Mouse (Mus musculus): ENCODE measurements around the gene Trappc3. TPM values are rescaled to one million over a fixed set of nuclear protein-coding genes. Genes with fewer than 3 reads are reported as not detected.

Trappc3 gene
- total and polyA plus RNA-seq, 3 experiments, result 71.0 to 72.0 TPM; not detected in 1

GRCm38 (mm10) chr4:126303877-126304276 lies 41.8 kb downstream of the Trappc3 start:
- H3K36me3 ChIP-seq (ENCODE audit: control insufficient read depth in 1 of 2, insufficient read depth in 2 of 2, low read length in 2 of 2), result no peaks in the 10 kb centered on the region
- no peaks in the 10 kb centered on the region for H3K27me3 ChIP-seq (ENCODE audit: control insufficient read depth in 1 of 2, insufficient read depth in 2 of 2, low read length in 2 of 2)
- no peak for TF ChIP-seq ZKSCAN1 (IDR thresholded peaks at IDR 0.05; ENCODE audit: low read depth, low read length)
- TF ChIP-seq MYB (IDR thresholded peaks at IDR 0.05; ENCODE audit: low read depth, low read length), result no peak
- TF ChIP-seq ZNF384 (IDR thresholded peaks at IDR 0.05; ENCODE audit: low read depth, low read length), result no peak
- TF ChIP-seq MAX (IDR thresholded peaks at IDR 0.05; ENCODE audit: low read length), result 0 out of 2 replicates have a peak, but pooled peaks have one; percentile 25
- no peak for TF ChIP-seq MXI1 (IDR thresholded peaks at IDR 0.05; ENCODE audit: low read depth, low read length)
- TF ChIP-seq MEF2A (IDR thresholded peaks at IDR 0.05; ENCODE audit: extremely low read depth, insufficient replicate concordance, low read depth, low read length, poor library complexity, severe bottlenecking), result no peak
- no peak for TF ChIP-seq POLR2AphosphoS2 (IDR thresholded peaks at IDR 0.05; ENCODE audit: low read length)
- no peak for TF ChIP-seq RCOR1 (IDR thresholded peaks at IDR 0.05; ENCODE audit: low read depth, low read length)
- peak; percentile 50 for TF ChIP-seq SMC3 (IDR thresholded peaks at IDR 0.05; ENCODE audit: low read depth, low read length)
- TF ChIP-seq TBP (IDR thresholded peaks at IDR 0.05; ENCODE audit: low read depth, low read length), result no peak
- no peak for TF ChIP-seq MAZ (IDR thresholded peaks at IDR 0.05; ENCODE audit: low read depth, low read length)
- TF ChIP-seq CTCF (IDR thresholded peaks at IDR 0.05 in 2 of 3, conservative IDR thresholded peaks at IDR 0.05 in 1 of 3; ENCODE audit: control insufficient read depth in 1 of 3, insufficient read depth in 1 of 3, low read depth in 2 of 3, low read length in 3 of 3, poor library complexity in 1 of 3, severe bottlenecking in 1 of 3), result peak; percentile 39 to 53 (median 39)
- TF ChIP-seq GABPA (IDR thresholded peaks at IDR 0.05; ENCODE audit: low read depth, low read length), result no peak
- TF ChIP-seq E2F4 (IDR thresholded peaks at IDR 0.05; ENCODE audit: borderline replicate concordance, low read depth, low read length), result no peak
- TF ChIP-seq RAD21 (IDR thresholded peaks at IDR 0.05; ENCODE audit: low read depth, low read length), result peak; percentile 22
- TF ChIP-seq SIN3A (IDR thresholded peaks at IDR 0.05; ENCODE audit: low read length), result no peak
- no peak for TF ChIP-seq CHD1 (IDR thresholded peaks at IDR 0.05; ENCODE audit: low read depth, low read length)
- no peak for TF ChIP-seq ETS1 (IDR thresholded peaks at IDR 0.05; ENCODE audit: low read depth, low read length)
- peak; percentile 37 for DNase-seq (ENCODE audit: low read depth, low spot score)
- H3K9ac ChIP-seq (ENCODE audit: control insufficient read depth, low read depth, low read length, poor library complexity, severe bottlenecking), result no peak overlapping the region
- H3K9me3 ChIP-seq (replicated peaks; ENCODE audit: insufficient read depth, low read length), result no peaks in the 10 kb centered on the region
- no peak overlapping the region for H3K27ac ChIP-seq (ENCODE audit: control insufficient read depth, low read depth, low read length)
- no peaks in the 10 kb centered on the region for H3K4me1 ChIP-seq (ENCODE audit: control insufficient read depth in 1 of 2, insufficient read depth in 2 of 2, low read length in 2 of 2)
- no peak overlapping the region for H3K4me3 ChIP-seq (ENCODE audit: control insufficient read depth in 1 of 2, insufficient read depth in 1 of 2, low read depth in 2 of 2, low read length in 2 of 2)
- no peaks in the 10 kb centered on the region for H3K79me2 ChIP-seq (ENCODE audit: control insufficient read depth, insufficient read depth, low read length, poor library complexity)

- no peaks in the 10 kb centered on the region for H3K79me2 ChIP-seq (ENCODE audit: control insufficient read depth, insufficient read depth, low read length, poor library complexity)
- DNase-seq (ENCODE audit: low read depth, low spot score), result no peak
- TF ChIP-seq TAL1 (IDR thresholded peaks at IDR 0.05; ENCODE audit: low read length) (no peak), MAX (IDR thresholded peaks at IDR 0.05; ENCODE audit: low read length) (no peak), CHD1 (IDR thresholded peaks at IDR 0.05; ENCODE audit: low read depth, low read length) (no peak), POLR2A (IDR thresholded peaks at IDR 0.05; ENCODE audit: control insufficient read depth in 1 of 2, insufficient read depth in 1 of 2, low read depth in 1 of 2, low read length in 2 of 2, poor library complexity in 1 of 2) (no peak), RAD21 (IDR thresholded peaks at IDR 0.05; ENCODE audit: low read depth, low read length) (no peak), RCOR1 (IDR thresholded peaks at IDR 0.05; ENCODE audit: low read depth, low read length) (0 out of 2 replicates have a peak, but pooled peaks have one; percentile 37), NRF1 (IDR thresholded peaks at IDR 0.05; ENCODE audit: insufficient read depth, low read depth, low read length, poor library complexity, severe bottlenecking) (no peak)
- H3K4me1 ChIP-seq (ENCODE audit: control insufficient read depth in 1 of 2, insufficient read depth in 2 of 2, low read length in 2 of 2), result no peaks in the 10 kb centered on the region
- no peak overlapping the region for H3K4me3 ChIP-seq (ENCODE audit: control insufficient read depth in 1 of 2, insufficient read depth in 1 of 2, low read depth in 2 of 2, low read length in 2 of 2)
- no peaks in the 10 kb centered on the region for H3K36me3 ChIP-seq (ENCODE audit: control insufficient read depth in 1 of 2, insufficient read depth in 2 of 2, low read length in 2 of 2)
- no peaks in the 10 kb centered on the region for H3K27me3 ChIP-seq (ENCODE audit: control insufficient read depth in 1 of 2, insufficient read depth in 2 of 2, low read length in 2 of 2)
- H3K27ac ChIP-seq (ENCODE audit: control insufficient read depth, low read depth, low read length), result no peak overlapping the region
- no peaks in the 10 kb centered on the region for H3K9me3 ChIP-seq (replicated peaks; ENCODE audit: insufficient read depth, low read length)
- H3K9ac ChIP-seq (ENCODE audit: control insufficient read depth, low read depth, low read length, poor library complexity, severe bottlenecking), result no peak overlapping the region
Observed at GRCm38 (mm10) chr4:126305428-126305827, 43.3 kb downstream of the Trappc3 start.
